Mouse (Mus musculus): ENCODE results near the gene St6galnac3. TPM values are rescaled to one million over a fixed set of nuclear protein-coding genes. Genes with fewer than 3 reads are reported as not detected.

The St6galnac3 gene
- 13.6 and 14.4 TPM in 2 replicates for polyA plus RNA-seq (2011; ENCODE audit: insufficient read depth, insufficient read length, low replicate concordance, missing spikeins)

- Histone ChIP-seq H3K27ac (ENCODE audit: control insufficient read depth, insufficient read depth, low read depth, low read length, poor library complexity) (peak within 1 kb of the TSS; percentile 5; the same call in 1 of the 2 replicates), H3K4me3 (replicated peaks; ENCODE audit: control insufficient read depth, low read depth, low read length) (peak within 1 kb of the TSS; percentile 66), H3K4me1 (ENCODE audit: control insufficient read depth, insufficient read depth, low read length) (peaks cover 4% of the 10 kb centered on the region; the same call in 1 of the 2 replicates)
- TF ChIP-seq POLR2A (IDR thresholded peaks at IDR 0.05; ENCODE audit: borderline replicate concordance, control insufficient read depth, low read depth, low read length) (peak; percentile 15; the same call in 1 of the 2 replicates), CTCF (IDR thresholded peaks at IDR 0.05; ENCODE audit: control insufficient read depth, insufficient read depth, low read length) (no peak)
- 3% methylated on average over 56 of the region's 56 CpGs for WGBS
Observed at GRCm38 (mm10) chr3:153724701-153725668, at the start of gene St6galnac3. Gene St6galnac3, minus strand, starts transcription at chr3:153725174.

GRCm38 (mm10) chr3:153774568-153774967, 49.6 kb upstream of the St6galnac3 start:
- H3K27ac ChIP-seq (ENCODE audit: control insufficient read depth, insufficient read depth, low read depth, low read length, poor library complexity) = no peak overlapping the region

GRCm38 (mm10) chr3:153771479-153771878, 46.5 kb upstream of the St6galnac3 start:
- Histone ChIP-seq H3K4me1 (ENCODE audit: control insufficient read depth, insufficient read depth, low read length) (no peaks in the 10 kb centered on the region; the same call in none of the 2 replicates), H3K4me3 (replicated peaks; ENCODE audit: control insufficient read depth, low read depth, low read length) (no peak overlapping the region), H3K27ac (ENCODE audit: control insufficient read depth, insufficient read depth, low read depth, low read length, poor library complexity) (no peak overlapping the region)
- TF ChIP-seq CTCF (IDR thresholded peaks at IDR 0.05; ENCODE audit: control insufficient read depth, insufficient read depth, low read length) (no peak), POLR2A (IDR thresholded peaks at IDR 0.05; ENCODE audit: borderline replicate concordance, control insufficient read depth, low read depth, low read length) (no peak)
- 36% methylated on average over 4 of the region's 4 CpGs for WGBS

More at GRCm38 (mm10) chr3:153774568-153774967, 49.6 kb upstream of the St6galnac3 start:
- Histone ChIP-seq H3K4me3 (replicated peaks; ENCODE audit: control insufficient read depth, low read depth, low read length) (no peak overlapping the region), H3K4me1 (ENCODE audit: control insufficient read depth, insufficient read depth, low read length) (no peaks in the 10 kb centered on the region; the same call in 1 of the 2 replicates)
- 86% methylated on average over 3 of the region's 3 CpGs for WGBS
- TF ChIP-seq CTCF (IDR thresholded peaks at IDR 0.05; ENCODE audit: control insufficient read depth, insufficient read depth, low read length) (no peak), POLR2A (IDR thresholded peaks at IDR 0.05; ENCODE audit: borderline replicate concordance, control insufficient read depth, low read depth, low read length) (no peak)

GRCm38 (mm10) chr3:153770573-153770972, 45.6 kb upstream of the St6galnac3 start:
- no peak overlapping the region for H3K4me3 ChIP-seq (replicated peaks; ENCODE audit: control insufficient read depth, low read depth, low read length)
- no peak for TF ChIP-seq CTCF (IDR thresholded peaks at IDR 0.05; ENCODE audit: control insufficient read depth, insufficient read depth, low read length)
- no peak for TF ChIP-seq POLR2A (IDR thresholded peaks at IDR 0.05; ENCODE audit: borderline replicate concordance, control insufficient read depth, low read depth, low read length)
- no peak overlapping the region for H3K27ac ChIP-seq (ENCODE audit: control insufficient read depth, insufficient read depth, low read depth, low read length, poor library complexity)
- H3K4me1 ChIP-seq (ENCODE audit: control insufficient read depth, insufficient read depth, low read length) = no peaks in the 10 kb centered on the region; the same call in none of the 2 replicates
- WGBS = 16% methylated on average over 7 of the region's 7 CpGs

- TF ChIP-seq CTCF (IDR thresholded peaks at IDR 0.05; ENCODE audit: control insufficient read depth, insufficient read depth, low read length) (no peak), POLR2A (IDR thresholded peaks at IDR 0.05; ENCODE audit: borderline replicate concordance, control insufficient read depth, low read depth, low read length) (no peak)
- Histone ChIP-seq H3K27ac (ENCODE audit: control insufficient read depth, insufficient read depth, low read depth, low read length, poor library complexity) (no peak overlapping the region), H3K4me3 (replicated peaks; ENCODE audit: control insufficient read depth, low read depth, low read length) (no peak overlapping the region), H3K4me1 (ENCODE audit: control insufficient read depth, insufficient read depth, low read length) (no peaks in the 10 kb centered on the region; the same call in none of the 2 replicates)
- WGBS = 81% methylated on average over 5 of the region's 5 CpGs
Observed at GRCm38 (mm10) chr3:153769220-153769619, 44.2 kb upstream of the St6galnac3 start.

- H3K4me3 ChIP-seq (replicated peaks; ENCODE audit: control insufficient read depth, low read depth, low read length) = no peak overlapping the region
- H3K4me1 ChIP-seq (ENCODE audit: control insufficient read depth, insufficient read depth, low read length) = no peaks in the 10 kb centered on the region; the same call in none of the 2 replicates
- TF ChIP-seq POLR2A (IDR thresholded peaks at IDR 0.05; ENCODE audit: borderline replicate concordance, control insufficient read depth, low read depth, low read length) (no peak), CTCF (IDR thresholded peaks at IDR 0.05; ENCODE audit: control insufficient read depth, insufficient read depth, low read length) (no peak)
- no peak overlapping the region for H3K27ac ChIP-seq (ENCODE audit: control insufficient read depth, insufficient read depth, low read depth, low read length, poor library complexity)
Observed at GRCm38 (mm10) chr3:153765171-153765570, 40.2 kb upstream of the St6galnac3 start.

- no peak for TF ChIP-seq POLR2A (IDR thresholded peaks at IDR 0.05; ENCODE audit: borderline replicate concordance, control insufficient read depth, low read depth, low read length)
- TF ChIP-seq CTCF (IDR thresholded peaks at IDR 0.05; ENCODE audit: control insufficient read depth, insufficient read depth, low read length) = no peak
Observed at GRCm38 (mm10) chr3:153764760-153765159, 39.8 kb upstream of the St6galnac3 start.

GRCm38 (mm10) chr3:153761171-153761570, 36.2 kb upstream of the St6galnac3 start:
- WGBS = 93% methylated on average over 17 of the region's 17 CpGs
- H3K27ac ChIP-seq (ENCODE audit: control insufficient read depth, insufficient read depth, low read depth, low read length, poor library complexity) = no peak overlapping the region
- H3K4me3 ChIP-seq (replicated peaks; ENCODE audit: control insufficient read depth, low read depth, low read length) = no peak overlapping the region
- TF ChIP-seq CTCF (IDR thresholded peaks at IDR 0.05; ENCODE audit: control insufficient read depth, insufficient read depth, low read length) (no peak), POLR2A (IDR thresholded peaks at IDR 0.05; ENCODE audit: borderline replicate concordance, control insufficient read depth, low read depth, low read length) (no peak)
- H3K4me1 ChIP-seq (ENCODE audit: control insufficient read depth, insufficient read depth, low read length) = no peaks in the 10 kb centered on the region; the same call in 1 of the 2 replicates

More at GRCm38 (mm10) chr3:153764760-153765159, 39.8 kb upstream of the St6galnac3 start:
- 27% methylated on average over 5 of the region's 5 CpGs for WGBS
- H3K27ac ChIP-seq (ENCODE audit: control insufficient read depth, insufficient read depth, low read depth, low read length, poor library complexity) = no peak overlapping the region
- no peak overlapping the region for H3K4me3 ChIP-seq (replicated peaks; ENCODE audit: control insufficient read depth, low read depth, low read length)
- no peaks in the 10 kb centered on the region; the same call in none of the 2 replicates for H3K4me1 ChIP-seq (ENCODE audit: control insufficient read depth, insufficient read depth, low read length)

Data from bone marrow, adult 2 months (tissue).